Mouse (Mus musculus) CH12.LX (cell line): ENCODE data around the gene Aimp1.

Experiments used
- BHLHE40 ChIP-seq: IDR thresholded peaks from 2 replicates; pipeline ENCODE4 v1.6.1; 2011; ENCODE audit warnings: mild to moderate bottlenecking, low read depth, low read length, improper control_type of control experiment
- CHD1 ChIP-seq: IDR thresholded peaks from 2 replicates; pipeline ENCODE4 v1.6.1; 2012; ENCODE audit warnings: low read depth, low read length, improper control_type of control experiment, inconsistent platforms
- CTCF ChIP-seq, 2 experiments: IDR thresholded peaks in 1 of 2; conservative IDR thresholded peaks in 1 of 2; 2 replicates each; pipeline ENCODE4 v1.5.1; 2011 to 2012; ENCODE audit warnings: low read depth in 2 of 2, low read length in 2 of 2, improper control_type of control experiment in 1 of 2, inconsistent platforms in 1 of 2, mild to moderate bottlenecking in 1 of 2, moderate library complexity in 1 of 2
- E2F4 ChIP-seq: IDR thresholded peaks from 2 replicates; pipeline ENCODE4 v1.6.1; 2011; ENCODE audit warnings: low read depth, low read length, improper control_type of control experiment; ENCODE audit not compliant: insufficient replicate concordance
- IRF4 ChIP-seq: IDR thresholded peaks from 2 replicates; pipeline ENCODE4 v1.6.1; 2014; ENCODE audit warnings: low read depth, mild to moderate bottlenecking, inconsistent platforms, low read length, improper control_type of control experiment
- MAFK ChIP-seq: IDR thresholded peaks from 2 replicates; pipeline ENCODE4 v1.6.1; 2011; ENCODE audit warnings: low read length, improper control_type of control experiment; ENCODE audit not compliant: insufficient replicate concordance
- MAX ChIP-seq: IDR thresholded peaks from 2 replicates; pipeline ENCODE4 v1.6.1; 2011; ENCODE audit warnings: low read length, improper control_type of control experiment
- NRF1 ChIP-seq: IDR thresholded peaks from 2 replicates; pipeline ENCODE4 v1.6.1; 2014; ENCODE audit warnings: low read depth, mild to moderate bottlenecking, inconsistent platforms, low read length, improper control_type of control experiment, moderate library complexity
- POLR2A ChIP-seq: IDR thresholded peaks from 2 replicates; pipeline ENCODE4 v1.6.1; 2011; ENCODE audit warnings: low read depth, mild to moderate bottlenecking, improper control_type of control experiment, low read length
- RAD21 ChIP-seq: IDR thresholded peaks from 2 replicates; pipeline ENCODE4 v1.6.1; 2011; ENCODE audit warnings: low read depth, mild to moderate bottlenecking, low read length, improper control_type of control experiment, moderate library complexity
- UBTF ChIP-seq: IDR thresholded peaks from 2 replicates; pipeline ENCODE4 v1.6.1; 2012; ENCODE audit warnings: low read depth, mild to moderate bottlenecking, inconsistent platforms, low read length, improper control_type of control experiment, moderate library complexity
- USF1 ChIP-seq: IDR thresholded peaks from 2 replicates; pipeline ENCODE4 v1.6.1; 2014; ENCODE audit warnings: low read depth, mild to moderate bottlenecking, inconsistent platforms, low read length, improper control_type of control experiment
- ZC3H11A ChIP-seq: IDR thresholded peaks from 2 replicates; pipeline ENCODE4 v1.6.1; 2012; ENCODE audit warnings: low read depth, mild to moderate bottlenecking, inconsistent platforms, low read length, improper control_type of control experiment

- no peak for TF ChIP-seq POLR2A
- no peak for TF ChIP-seq MAX
- no peak for TF ChIP-seq BHLHE40
- TF ChIP-seq USF1 = no peak
- TF ChIP-seq CTCF (conservative IDR thresholded peaks at IDR 0.05 in 1 of 2, IDR thresholded peaks at IDR 0.05 in 1 of 2; ENCODE audit: low read depth in 2 of 2, low read length in 2 of 2) = no peak
- no peak for TF ChIP-seq IRF4
- no peak for TF ChIP-seq NRF1
- TF ChIP-seq RAD21 = no peak
- TF ChIP-seq UBTF = no peak
- no peak for TF ChIP-seq E2F4
- no peak for TF ChIP-seq CHD1
- no peak for TF ChIP-seq MAFK
- no peak for TF ChIP-seq ZC3H11A
These were observed 37.4 kb downstream of the Aimp1 start for GRCm38 (mm10) chr3:132646814-132647213.
